Mouse (Mus musculus) adrenal gland, adult 18-20 months (tissue): Measurements from ENCODE around the gene Slc31a1. TPM values are rescaled to one million over a fixed set of nuclear protein-coding genes. Genes with fewer than 3 reads are reported as not detected.

Source experiments
- DNase-seq, 2 experiments: peaks; one replicate each; pipeline ENCODE4 v3.0.0; 2021 to 2022; ENCODE audit warnings: low spot score in 2 of 2
- total RNA-seq, 2 experiments: library from RNA; stranded (reverse); gene quantifications; 1 replicate in 1 of 2; 2 replicates in 1 of 2; pipeline ENCODE4 v1.2.3; 2021

Gene Slc31a1
- total RNA-seq, 2 experiments from 2014 or later, result 49.1 to 50.2 TPM

- DNase-seq, result no peak
These were observed 1.5 kb downstream of the Slc31a1 start for GRCm38 (mm10) chr4:62361997-62362396.

DNA sequence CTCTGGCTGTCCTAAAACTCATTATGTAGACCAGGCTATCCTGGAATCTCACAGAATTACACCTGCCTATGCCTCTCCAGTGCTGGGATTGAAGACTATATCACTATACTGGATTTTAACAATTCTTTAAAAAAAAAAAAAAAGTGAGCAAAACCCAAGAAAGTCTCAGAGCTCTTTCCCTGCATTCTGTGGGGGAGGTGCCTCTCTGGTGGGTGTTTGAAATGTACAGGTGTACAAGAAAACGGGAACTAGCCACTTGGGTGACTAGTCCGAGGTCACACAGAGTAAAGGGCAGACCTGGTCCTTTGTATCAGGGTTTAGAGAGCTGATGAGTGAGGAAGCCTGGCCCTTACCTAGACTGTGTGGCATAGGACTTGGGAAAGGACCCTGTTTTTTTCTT lies 1.9 kb downstream of the Slc31a1 start:
- no peak for DNase-seq

DNA sequence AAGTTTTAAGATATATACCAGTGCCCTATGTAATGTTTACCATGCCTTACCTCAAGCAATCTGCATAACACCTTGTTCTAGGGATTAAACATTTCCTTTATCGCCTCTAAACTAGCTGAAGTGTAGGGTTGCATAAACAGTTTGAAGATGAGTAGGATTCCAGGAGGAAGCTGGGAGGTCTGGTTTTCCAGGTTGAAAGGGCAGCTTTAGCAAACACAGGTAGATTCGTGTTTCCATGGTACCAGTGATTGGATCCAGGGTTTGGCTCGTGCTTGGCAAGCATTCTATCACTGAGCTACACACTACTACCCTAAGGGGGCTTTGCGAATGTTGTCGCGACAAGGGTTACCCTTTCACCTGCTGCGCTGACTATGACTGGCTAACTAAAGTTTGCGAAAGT lies 3.8 kb downstream of the Slc31a1 start:
- DNase-seq, result no peak

GRCm38 (mm10) chr4:62366291-62366690 lies 5.8 kb downstream of the Slc31a1 start:
- no peak for DNase-seq

DNA sequence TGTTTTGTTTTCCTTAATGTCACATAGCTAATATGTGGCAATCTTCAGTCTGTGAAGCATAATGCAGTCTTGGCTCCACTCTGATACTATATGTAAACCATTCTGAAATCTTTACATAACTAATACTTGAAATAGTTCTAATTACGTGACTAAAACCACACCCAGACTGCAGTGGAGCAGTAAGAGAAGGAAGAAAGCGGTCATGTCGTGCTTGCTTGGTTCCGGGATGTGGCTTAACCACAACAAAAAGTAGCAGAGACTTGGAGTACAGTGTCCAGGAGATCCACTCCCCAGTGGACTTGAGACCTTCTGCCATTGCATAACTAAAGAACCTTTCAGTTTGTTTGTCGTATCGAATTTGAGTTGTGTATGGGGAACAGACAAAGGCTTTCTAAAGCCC lies 7.1 kb downstream of the Slc31a1 start:
- DNase-seq, result no peak

DNA sequence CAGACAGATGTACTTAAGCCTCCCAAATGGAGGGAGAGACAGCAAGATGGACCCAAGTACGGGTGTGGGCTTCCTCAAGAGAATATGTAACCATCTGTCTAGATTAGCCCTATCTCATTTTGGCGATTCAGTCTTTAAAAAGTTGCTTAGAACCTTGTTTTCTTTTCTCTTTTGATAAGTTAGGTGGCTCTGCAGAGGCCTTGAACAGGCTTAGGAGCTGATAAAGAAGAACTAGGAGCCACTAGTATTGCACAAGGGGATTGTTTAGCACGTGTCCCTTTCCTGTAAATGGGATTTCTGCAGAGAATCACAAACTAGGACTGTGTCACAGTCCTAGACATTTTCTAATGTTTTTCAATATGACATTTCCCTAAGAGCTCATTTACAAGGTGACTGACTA lies 8.6 kb downstream of the Slc31a1 start:
- DNase-seq, result no peak

DNA sequence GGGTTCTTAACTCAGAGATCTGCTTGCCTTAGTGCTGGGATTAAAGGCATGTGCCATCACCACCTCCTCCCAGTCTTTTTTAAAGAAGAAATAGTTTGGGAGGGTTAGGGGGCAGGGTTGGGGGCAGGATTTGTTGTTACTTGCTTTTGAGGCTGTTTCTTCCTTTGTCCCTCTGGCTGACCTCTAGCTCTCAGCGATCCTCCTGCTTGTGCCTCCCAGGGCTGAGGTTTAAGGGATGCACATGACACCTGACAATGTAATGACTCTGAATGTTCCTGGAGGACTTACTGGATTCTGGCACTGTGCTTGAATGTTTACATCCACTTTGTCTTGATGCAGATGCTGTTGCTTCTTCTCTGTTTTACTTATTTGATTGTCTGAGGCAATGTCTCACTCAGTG lies 11.9 kb downstream of the Slc31a1 start:
- no peak for DNase-seq

GRCm38 (mm10) chr4:62372818-62373520 lies 12.4 kb downstream of the Slc31a1 start:
- no peak for DNase-seq

DNA sequence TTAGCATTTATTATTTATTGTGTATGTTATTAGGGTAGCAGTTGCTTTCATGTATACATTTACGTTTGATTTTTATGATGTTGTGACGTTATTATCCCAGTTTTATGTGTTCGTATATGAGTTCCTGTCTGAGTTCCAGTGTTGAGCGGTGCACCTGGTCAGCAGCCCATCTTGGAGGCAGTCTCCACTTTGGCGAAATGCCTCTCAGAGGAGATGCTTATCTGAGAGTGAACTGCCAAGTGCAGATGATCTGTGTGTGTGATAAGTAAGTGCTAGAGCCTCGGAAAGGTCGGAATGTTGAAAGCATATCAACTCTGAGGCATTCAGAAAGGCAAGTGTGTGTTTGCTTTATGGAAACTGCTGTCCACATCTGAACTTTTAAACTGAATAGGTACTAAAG lies 13.1 kb downstream of the Slc31a1 start:
- no peak for DNase-seq

DNA sequence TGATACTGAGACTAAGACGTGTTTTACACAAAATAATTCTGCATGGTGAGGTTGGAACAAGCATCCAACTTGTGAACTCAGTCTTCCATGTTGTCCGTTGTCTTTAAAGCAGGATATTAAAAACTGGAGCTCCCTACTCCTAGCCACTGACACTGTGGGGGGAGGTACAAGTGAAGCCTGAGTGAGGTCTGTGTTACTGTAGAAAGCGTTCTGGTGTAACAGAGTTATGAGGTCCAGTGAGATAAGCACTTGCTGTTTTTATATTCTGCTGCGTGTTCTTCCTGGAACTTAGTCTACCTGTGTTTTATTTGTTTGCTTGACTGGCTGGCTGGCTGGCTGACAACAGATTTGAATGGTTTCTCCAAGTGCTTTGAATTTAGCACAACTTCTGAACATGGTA lies 13.8 kb downstream of the Slc31a1 start:
- DNase-seq, result no peak

DNA sequence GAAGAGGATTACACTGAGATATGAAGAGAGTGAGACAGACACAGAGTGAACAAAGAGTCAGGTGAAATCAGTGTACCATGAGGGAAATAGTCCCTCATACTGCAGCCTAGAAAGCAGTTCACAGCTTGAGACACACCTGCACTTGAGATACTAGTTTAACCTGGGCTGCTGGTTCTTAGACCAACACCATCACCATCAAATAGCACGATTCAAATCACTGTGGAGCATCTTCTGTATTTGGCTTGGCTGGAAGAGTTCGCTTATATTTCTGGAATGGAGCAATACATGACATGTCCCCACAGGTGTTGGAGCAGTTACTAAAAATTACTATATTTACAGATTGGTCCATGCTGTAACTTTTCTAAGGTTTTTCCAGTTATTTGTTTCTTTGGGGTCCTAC lies 15.6 kb downstream of the Slc31a1 start:
- no peak for DNase-seq

DNA sequence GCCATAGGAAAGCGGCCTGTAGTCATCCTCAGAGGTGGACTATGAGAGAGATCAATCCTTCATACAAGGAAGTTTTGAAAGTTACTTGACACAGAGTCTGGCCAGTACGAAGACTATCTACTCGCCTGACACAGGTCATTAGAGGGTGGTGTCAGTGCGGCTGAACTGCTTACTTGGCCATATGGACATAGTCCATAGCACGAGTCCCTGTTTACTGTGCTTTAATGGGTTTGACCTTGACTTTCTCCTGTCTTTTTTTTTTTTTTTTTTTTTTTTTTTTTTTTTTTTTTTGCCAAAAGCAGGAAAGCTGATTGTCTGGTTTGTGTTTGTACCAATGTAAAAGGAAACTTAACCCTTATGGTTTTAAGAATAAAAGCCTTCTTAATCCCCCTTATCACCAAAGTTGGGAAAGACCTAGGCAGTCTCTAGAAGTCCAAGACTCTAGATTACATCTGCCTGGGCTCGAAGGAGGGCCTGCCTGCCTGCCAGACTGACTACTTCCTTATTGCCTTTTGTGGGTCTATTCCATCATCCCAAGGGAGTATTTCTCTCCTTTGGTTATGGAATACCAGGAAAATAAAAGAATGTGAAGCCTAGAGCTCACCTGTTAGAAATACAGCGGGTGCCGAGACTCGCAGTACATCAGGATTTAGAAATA lies 19.3 kb downstream of the Slc31a1 start:
- DNase-seq, result no peak

GRCm38 (mm10) chr4:62383207-62383606 lies 22.7 kb downstream of the Slc31a1 start:
- DNase-seq, result no peak

GRCm38 (mm10) chr4:62383752-62384151 lies 23.2 kb downstream of the Slc31a1 start:
- DNase-seq, result no peak

DNA sequence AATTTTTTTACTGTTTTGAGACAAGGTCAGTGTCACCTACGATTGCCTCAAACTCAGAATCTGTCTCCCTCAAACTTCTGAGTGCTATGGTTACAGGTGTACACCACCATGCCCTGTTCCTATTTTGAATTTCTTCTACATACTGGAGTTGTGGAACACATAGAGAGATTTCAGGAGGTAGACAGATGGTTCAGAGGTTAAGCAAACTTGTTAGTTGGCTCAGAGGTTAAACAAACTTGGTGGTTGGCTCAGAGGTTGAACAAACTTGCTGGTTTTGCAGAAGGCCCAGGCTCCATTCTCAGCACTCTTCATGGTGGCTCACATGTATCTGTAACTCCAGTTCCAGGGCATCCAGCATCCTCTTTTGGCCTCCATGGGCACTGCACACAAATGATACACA lies 23.6 kb downstream of the Slc31a1 start:
- DNase-seq, result no peak

GRCm38 (mm10) chr4:62385439-62385838 lies 24.9 kb downstream of the Slc31a1 start:
- no peak for DNase-seq

GRCm38 (mm10) chr4:62389592-62390512 lies 29.3 kb downstream of the Slc31a1 start:
- DNase-seq, result no peak

DNA sequence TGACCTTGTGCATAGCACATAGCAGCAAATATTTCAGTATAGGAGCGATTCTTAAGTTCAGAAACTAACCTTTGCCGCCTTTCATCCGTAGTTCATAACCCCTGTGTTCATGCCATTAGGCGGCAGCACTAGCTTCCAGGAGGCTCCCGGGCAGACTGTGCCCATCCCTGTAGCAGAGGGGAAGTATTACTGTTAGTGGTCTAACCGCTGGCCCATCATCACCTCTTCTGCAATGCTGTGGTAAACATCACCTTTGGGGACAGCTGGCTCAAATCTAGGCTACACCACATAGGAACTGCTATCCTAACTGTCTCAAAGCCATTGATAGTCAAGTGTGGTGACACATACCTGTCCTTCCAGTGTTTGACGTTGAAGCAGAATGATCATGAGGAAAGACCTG lies 31.4 kb downstream of the Slc31a1 start:
- no peak for DNase-seq

DNA sequence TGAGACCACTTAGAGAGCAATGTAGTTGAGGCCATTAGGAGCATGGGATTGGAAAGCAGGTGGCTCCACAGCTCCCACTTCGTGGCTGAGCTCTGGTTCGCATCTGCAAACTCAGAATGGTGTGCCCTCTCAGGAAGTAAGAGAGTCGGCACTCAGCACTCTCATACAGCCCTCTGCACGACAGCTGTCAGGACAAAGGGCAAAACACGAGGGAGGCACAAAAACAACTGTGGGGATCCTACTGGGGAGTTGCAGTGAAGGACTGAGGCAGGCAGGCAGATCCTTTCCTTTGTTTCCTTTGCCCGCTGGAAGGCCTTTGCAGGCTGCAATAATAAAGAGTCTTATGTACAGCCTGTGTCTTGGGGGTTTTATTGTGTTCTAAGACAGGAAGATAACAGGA lies 32.9 kb downstream of the Slc31a1 start:
- no peak for DNase-seq

DNA sequence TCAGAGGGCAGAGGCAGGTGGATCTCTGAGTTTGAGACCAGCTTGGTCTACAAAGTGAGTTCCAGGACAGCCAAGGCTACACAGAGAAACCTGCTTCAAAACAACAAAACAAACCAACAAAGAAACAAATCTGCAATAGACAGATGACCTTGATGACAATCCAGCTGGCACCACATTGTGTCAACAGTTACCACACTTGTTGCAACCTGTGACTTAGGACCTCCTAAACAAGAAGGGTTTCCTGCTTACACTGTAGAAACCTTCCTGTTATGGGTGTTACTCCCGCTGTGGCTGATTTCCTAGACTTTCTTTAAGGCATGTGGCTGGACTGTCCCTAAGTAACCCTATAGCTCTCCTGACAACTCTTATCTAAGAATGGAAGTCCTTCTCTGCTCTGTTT lies 35.3 kb downstream of the Slc31a1 start:
- no peak for DNase-seq

DNA sequence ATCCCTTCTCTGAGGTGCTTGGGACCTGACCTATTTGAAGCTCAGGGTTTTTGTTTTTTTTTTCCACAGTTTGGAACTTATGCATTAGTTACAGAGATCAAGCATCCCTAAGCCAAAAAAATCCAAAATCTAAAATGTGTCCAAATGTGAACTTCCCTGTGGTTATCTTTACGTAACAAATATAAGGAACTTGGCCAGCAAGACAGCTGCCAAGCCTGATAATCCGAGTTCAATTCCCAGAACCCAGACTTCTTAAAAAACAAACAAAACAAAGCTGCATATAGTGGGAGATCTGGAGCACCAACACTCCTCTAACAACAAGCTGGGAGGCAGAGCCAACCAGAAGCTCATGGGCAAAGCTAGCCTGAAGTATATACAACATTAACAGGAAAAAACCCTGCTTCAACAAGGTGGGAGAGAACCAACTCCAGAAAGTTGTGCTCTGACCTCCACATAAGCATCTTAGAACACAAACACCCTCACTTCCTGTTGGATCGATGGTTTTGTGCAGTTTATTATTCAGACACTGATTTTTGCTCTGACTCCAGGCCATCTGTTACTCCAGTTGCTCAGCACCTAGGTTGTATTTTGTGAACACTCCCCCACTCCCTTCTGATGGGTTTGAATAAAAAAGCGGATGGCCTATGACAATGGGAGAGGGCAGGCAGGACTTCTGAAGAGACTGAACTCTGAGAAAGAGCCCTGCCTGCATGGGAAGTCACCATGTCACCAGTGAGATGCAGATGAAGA lies 37.3 kb downstream of the Slc31a1 start:
- no peak for DNase-seq
